Mouse (Mus musculus) hindbrain, embryonic 16.5 days (tissue): ENCODE measurements at regions not wholly inside any gene's neighbourhood (a gene's known extent, or its start where the extent isn't known, plus 50 kb on each side); places are given as distances from the start of the nearest gene placed in this dataset.

Source experiments
- ATAC-seq: fragments of 200-750 bp; cut with Nextera tagmentation; 2 replicates; pipeline ENCODE4 v1.8.0; 2017; ENCODE audit warnings: moderate TSS enrichment, moderate library complexity
- H3K27ac ChIP-seq: fragments of 300-500 bp; sonication (generic); 2 replicates; pipeline ENCODE4 v1.5.1; 2014; ENCODE audit warnings: low read depth, mild to moderate bottlenecking, control low read depth, low read length, moderate library complexity
- H3K27me3 ChIP-seq: fragments of 300-500 bp; sonication (generic); replicated peaks from 2 replicates; pipeline ENCODE4 v1.6.1; 2014; ENCODE audit warnings: low read length; ENCODE audit not compliant: control insufficient read depth, insufficient read depth
- H3K36me3 ChIP-seq: fragments of 300-500 bp; sonication (generic); 2 replicates; pipeline ENCODE4 v1.6.1; 2014; ENCODE audit warnings: mild to moderate bottlenecking, low read length, moderate library complexity, mixed read lengths; ENCODE audit not compliant: control insufficient read depth, insufficient read depth
- H3K4me1 ChIP-seq: fragments of 300-500 bp; sonication (generic); 2 replicates; pipeline ENCODE4 v1.6.1; 2014; ENCODE audit warnings: low read depth, low read length; ENCODE audit not compliant: control insufficient read depth, insufficient read depth
- H3K4me2 ChIP-seq: fragments of 300-500 bp; sonication (generic); 2 replicates; pipeline ENCODE4 v1.6.1; 2014; ENCODE audit warnings: mild to moderate bottlenecking, low read length, control low read depth, moderate library complexity
- H3K4me3 ChIP-seq: fragments of 300-500 bp; sonication (generic); 2 replicates; pipeline ENCODE4 v1.5.1; 2014; ENCODE audit warnings: mild to moderate bottlenecking, low read length, control low read depth, moderate library complexity
- H3K9ac ChIP-seq: fragments of 300-500 bp; sonication (generic); 2 replicates; pipeline ENCODE4 v1.6.1; 2014; ENCODE audit warnings: low read depth, mild to moderate bottlenecking, control low read depth, low read length, moderate library complexity
- H3K9me3 ChIP-seq: fragments of 300-500 bp; sonication (generic); 2 replicates; pipeline ENCODE4 v1.6.1; 2014; ENCODE audit warnings: mild to moderate bottlenecking, low read length, moderate library complexity; ENCODE audit not compliant: control insufficient read depth
- WGBS: fragments of 180-500 bp; shearing (Covaris S2); extraction: QIAGEN DNeasy Blood & Tissue Kit; methylation state at CpG from one replicate; pipeline ENCODE4 v1.1.7; 2014; 5-methylcytosine and 5-hydroxymethylcytosine counted together

- WGBS: 79% methylated on average over 7 of the region's 7 CpGs
- Histone ChIP-seq H3K9ac (no peak overlapping the region), H3K27ac (no peak overlapping the region), H3K4me1 (no peaks in the 10 kb centered on the region), H3K36me3 (no peaks in the 10 kb centered on the region), H3K4me2 (no peak overlapping the region), H3K4me3 (no peak overlapping the region), H3K27me3 (no peaks in the 10 kb centered on the region), H3K9me3 (no peaks in the 10 kb centered on the region)
- no peak for ATAC-seq
These were observed 100.5 kb upstream of the Sash1 start for GRCm38 (mm10) chr10:8986339-8986738.

GRCm38 (mm10) chr10:8983347-8983746 lies 97.5 kb upstream of the Sash1 start:
- whole genome bisulfite sequencing: 91% methylated on average over 4 of the region's 4 CpGs
- Histone ChIP-seq H3K4me2 (no peak overlapping the region), H3K36me3 (no peaks in the 10 kb centered on the region), H3K9me3 (no peaks in the 10 kb centered on the region), H3K27me3 (no peaks in the 10 kb centered on the region), H3K4me1 (no peaks in the 10 kb centered on the region), H3K9ac (no peak overlapping the region), H3K27ac (no peak overlapping the region), H3K4me3 (no peak overlapping the region)
- ATAC-seq: no peak

DNA sequence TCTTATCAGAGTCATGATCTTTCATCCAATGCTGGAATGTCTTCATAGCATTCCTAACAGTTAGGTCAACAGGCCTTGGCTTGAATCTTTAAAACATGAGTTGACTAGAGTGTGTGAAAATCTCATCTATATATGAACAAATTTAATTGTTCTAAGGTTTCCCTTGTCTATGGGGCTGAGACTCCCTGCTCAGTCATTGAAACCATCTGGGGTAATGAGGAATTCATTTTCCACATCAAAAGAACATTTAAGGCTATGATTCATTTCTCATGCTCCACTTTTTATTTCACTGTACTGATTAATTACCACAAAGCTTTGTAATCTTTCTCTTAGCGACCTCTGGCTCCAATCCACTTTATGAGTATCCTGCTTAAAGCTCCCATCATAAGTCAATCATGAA lies 94.7 kb upstream of the Sash1 start:
- H3K9ac ChIP-seq: no peak overlapping the region
- H3K4me3 ChIP-seq: no peak overlapping the region
- H3K4me2 ChIP-seq: no peak overlapping the region
- no peak overlapping the region for H3K27ac ChIP-seq
- H3K4me1 ChIP-seq: no peaks in the 10 kb centered on the region
- H3K36me3 ChIP-seq: no peaks in the 10 kb centered on the region
- no peaks in the 10 kb centered on the region for H3K9me3 ChIP-seq
- ATAC-seq: no peak
- 85% methylated on average over 1 of the region's 1 CpGs for WGBS
- H3K27me3 ChIP-seq: no peaks in the 10 kb centered on the region

GRCm38 (mm10) chr10:8978595-8978994 lies 92.7 kb upstream of the Sash1 start:
- Histone ChIP-seq H3K27me3 (no peaks in the 10 kb centered on the region), H3K4me3 (no peak overlapping the region), H3K9me3 (no peaks in the 10 kb centered on the region), H3K4me1 (no peaks in the 10 kb centered on the region), H3K36me3 (no peaks in the 10 kb centered on the region), H3K4me2 (no peak overlapping the region), H3K9ac (no peak overlapping the region), H3K27ac (no peak overlapping the region)
- ATAC-seq: no peak
- WGBS: 90% methylated on average over 3 of the region's 3 CpGs

DNA sequence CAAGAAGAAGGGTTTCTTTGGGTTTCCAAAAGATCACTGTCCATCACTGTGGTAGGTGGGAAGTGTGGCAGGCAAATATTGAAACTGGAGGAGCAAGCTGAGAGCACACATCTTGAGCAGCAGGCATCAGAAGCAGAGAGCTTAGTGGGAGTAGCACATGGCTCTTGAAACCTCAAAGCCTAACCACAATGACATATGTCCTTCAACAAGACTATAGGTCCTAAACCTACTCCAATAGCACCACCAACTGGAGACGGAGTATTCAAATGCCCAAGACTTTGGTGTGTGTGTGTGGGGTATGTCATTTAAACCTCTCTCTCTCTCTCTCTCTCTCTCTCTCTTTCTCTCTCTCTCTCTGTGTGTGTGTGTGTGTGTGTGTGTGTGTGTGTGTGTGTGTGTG lies 88.1 kb upstream of the Sash1 start:
- no peaks in the 10 kb centered on the region for H3K27me3 ChIP-seq
- no peak for ATAC-seq
- H3K9me3 ChIP-seq: no peaks in the 10 kb centered on the region
- no peak overlapping the region for H3K27ac ChIP-seq
- no peak overlapping the region for H3K4me2 ChIP-seq
- H3K9ac ChIP-seq: no peak overlapping the region
- no peak overlapping the region for H3K4me3 ChIP-seq
- 0 out of 2 replicates have a peak, but pooled peaks cover 2% of the 10 kb centered on the region for H3K4me1 ChIP-seq
- WGBS: 53% methylated on average over 1 of the region's 1 CpGs
- no peaks in the 10 kb centered on the region for H3K36me3 ChIP-seq

DNA sequence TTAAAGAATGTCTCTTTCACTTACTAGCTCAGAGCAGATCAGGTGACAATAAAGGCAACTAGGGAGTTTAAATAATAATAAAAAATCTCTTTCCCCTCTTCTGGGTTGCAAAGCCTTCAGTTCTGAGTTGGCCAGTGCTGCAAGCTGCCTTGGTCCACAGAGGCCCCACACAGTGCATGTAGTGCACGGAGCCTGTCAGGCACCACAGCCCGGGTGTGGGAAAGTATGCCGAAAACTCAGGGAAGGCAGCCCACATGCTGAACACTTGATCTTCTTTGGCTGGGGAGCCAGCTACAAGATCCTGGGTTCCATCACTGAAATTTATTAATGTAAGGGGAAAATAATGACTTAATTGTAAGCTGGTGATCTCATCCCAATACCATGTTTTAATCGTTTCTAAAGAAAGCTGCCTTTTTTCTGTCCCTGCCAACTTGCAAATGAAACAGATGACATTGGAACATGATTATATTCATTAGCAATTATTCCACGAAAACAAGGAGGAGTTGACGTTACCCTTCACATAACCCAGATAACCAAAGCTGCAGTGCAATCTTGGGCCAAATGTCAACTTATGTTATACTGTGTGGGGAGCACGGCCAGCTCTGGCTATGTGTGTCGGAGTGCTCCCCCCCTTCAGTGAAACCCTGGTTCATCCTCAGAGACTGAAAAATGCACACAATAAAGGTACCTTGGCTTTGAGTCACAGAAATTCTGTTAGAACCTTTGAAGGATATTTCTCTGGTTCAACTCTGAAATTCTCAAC lies 87.1 kb upstream of the Sash1 start:
- ATAC-seq: 0 out of 2 replicates have a peak, but pooled peaks have one; percentile 42
- H3K9ac ChIP-seq: no peak overlapping the region
- H3K4me2 ChIP-seq: no peak overlapping the region
- WGBS: 58% methylated on average over 8 of the region's 8 CpGs
- H3K4me3 ChIP-seq: no peak overlapping the region
- H3K9me3 ChIP-seq: no peaks in the 10 kb centered on the region
- peaks cover 5% of the 10 kb centered on the region; the same call in 1 of the 2 replicates for H3K4me1 ChIP-seq
- H3K36me3 ChIP-seq: no peaks in the 10 kb centered on the region
- no peak overlapping the region for H3K27ac ChIP-seq
- no peaks in the 10 kb centered on the region for H3K27me3 ChIP-seq

- no peak overlapping the region for H3K4me3 ChIP-seq
- H3K27me3 ChIP-seq: no peaks in the 10 kb centered on the region
- WGBS: 85% methylated on average over 3 of the region's 3 CpGs
- no peaks in the 10 kb centered on the region for H3K36me3 ChIP-seq
- no peak overlapping the region for H3K27ac ChIP-seq
- H3K9me3 ChIP-seq: no peaks in the 10 kb centered on the region
- H3K9ac ChIP-seq: no peak overlapping the region
- no peak for ATAC-seq
- peaks cover 6% of the 10 kb centered on the region; the same call in 1 of the 2 replicates for H3K4me1 ChIP-seq
- no peak overlapping the region for H3K4me2 ChIP-seq
These were observed 84.9 kb upstream of the Sash1 start for GRCm38 (mm10) chr10:8970807-8971206.

DNA sequence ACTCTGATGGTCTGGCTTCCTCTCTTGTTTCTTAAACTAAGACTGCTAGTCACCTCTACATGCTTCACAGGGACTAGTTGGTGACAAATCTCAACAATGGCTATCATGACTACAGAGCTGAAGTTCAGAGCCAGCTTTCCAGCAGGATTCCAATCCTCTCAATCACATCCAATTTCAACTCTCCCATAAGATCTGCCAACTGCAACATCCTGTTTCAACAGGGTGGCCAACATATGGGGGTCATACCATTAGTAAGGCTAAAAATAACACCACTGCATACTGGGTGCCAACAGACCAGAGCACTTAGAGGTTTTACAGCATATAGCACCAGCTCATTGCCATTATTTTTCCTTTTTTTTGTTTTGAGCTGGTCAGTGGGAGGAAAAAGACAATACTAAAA lies 83.7 kb upstream of the Sash1 start:
- H3K4me1 ChIP-seq: peaks cover 6% of the 10 kb centered on the region; the same call in 1 of the 2 replicates
- no peaks in the 10 kb centered on the region for H3K9me3 ChIP-seq
- no peak overlapping the region for H3K27ac ChIP-seq
- no peak for ATAC-seq
- H3K4me2 ChIP-seq: no peak overlapping the region
- H3K27me3 ChIP-seq: no peaks in the 10 kb centered on the region
- H3K4me3 ChIP-seq: no peak overlapping the region
- H3K36me3 ChIP-seq: no peaks in the 10 kb centered on the region
- H3K9ac ChIP-seq: no peak overlapping the region

GRCm38 (mm10) chr10:8969016-8969415 lies 83.1 kb upstream of the Sash1 start:
- H3K4me2 ChIP-seq: no peak overlapping the region
- peaks cover 6% of the 10 kb centered on the region; the same call in 1 of the 2 replicates for H3K4me1 ChIP-seq
- no peak for ATAC-seq
- H3K4me3 ChIP-seq: no peak overlapping the region
- no peak overlapping the region for H3K9ac ChIP-seq
- H3K9me3 ChIP-seq: no peaks in the 10 kb centered on the region
- H3K36me3 ChIP-seq: no peaks in the 10 kb centered on the region
- 70% methylated on average over 5 of the region's 5 CpGs for WGBS
- H3K27ac ChIP-seq: 0 out of 2 replicates have a peak overlapping the region, but pooled peaks have one; percentile 5
- H3K27me3 ChIP-seq: no peaks in the 10 kb centered on the region
